Mouse (Mus musculus) limb, embryonic 11.5 days (tissue): ENCODE data around the gene Trem1. TPM values are rescaled to one million over a fixed set of nuclear protein-coding genes. Genes with fewer than 3 reads are reported as not detected.

Experiments
- ATAC-seq: fragments of 200-750 bp; cut with Nextera tagmentation; 2 replicates; pipeline ENCODE4 v1.8.0; 2017; ENCODE audit warnings: low read depth; ENCODE audit not compliant: insufficient number of reproducible peaks, low FRiP score, low TSS enrichment
- DNase-seq: peaks from one replicate; pipeline ENCODE4 v3.0.0-alpha.2; 2015; ENCODE audit warnings: low spot score
- H3K27ac ChIP-seq: fragments of 300-500 bp; sonication (generic); replicated peaks from 2 replicates; pipeline ENCODE4 v1.5.1; 2014; ENCODE audit warnings: low read depth, mild to moderate bottlenecking, low read length
- H3K27me3 ChIP-seq: fragments of 300-500 bp; sonication (generic); 2 replicates; pipeline ENCODE4 v1.6.1; 2014; ENCODE audit warnings: mild to moderate bottlenecking, low read length, mixed read lengths; ENCODE audit not compliant: control insufficient read depth, insufficient read depth
- H3K36me3 ChIP-seq: fragments of 300-500 bp; sonication (generic); 2 replicates; pipeline ENCODE4 v1.6.1; 2014; ENCODE audit warnings: mild to moderate bottlenecking, low read length, moderate library complexity, mixed read lengths; ENCODE audit not compliant: control insufficient read depth, insufficient read depth
- H3K4me1 ChIP-seq: fragments of 300-500 bp; sonication (generic); 2 replicates; pipeline ENCODE4 v1.6.1; 2014; ENCODE audit warnings: low read length, mixed read lengths; ENCODE audit not compliant: control insufficient read depth, insufficient read depth
- H3K4me2 ChIP-seq: fragments of 300-500 bp; sonication (generic); 2 replicates; pipeline ENCODE4 v1.6.1; 2014; ENCODE audit warnings: low read depth, mild to moderate bottlenecking, moderate library complexity; ENCODE audit not compliant: severe bottlenecking
- H3K4me3 ChIP-seq: fragments of 300-500 bp; sonication (generic); 2 replicates; pipeline ENCODE4 v1.5.1; 2014; ENCODE audit warnings: low read depth, low read length
- H3K9ac ChIP-seq: fragments of 300-500 bp; sonication (generic); 2 replicates; pipeline ENCODE4 v1.6.1; 2014; ENCODE audit warnings: mild to moderate bottlenecking, low read length
- H3K9me3 ChIP-seq: fragments of 300-500 bp; sonication (generic); 2 replicates; pipeline ENCODE4 v1.6.1; 2016; ENCODE audit warnings: low read length; ENCODE audit not compliant: control insufficient read depth
- WGBS: fragments of 180-500 bp; shearing (Covaris S2); extraction: QIAGEN DNeasy Blood & Tissue Kit; methylation state at CpG from one replicate; pipeline ENCODE4 v1.1.7; 2014; 5-methylcytosine and 5-hydroxymethylcytosine counted together
- polyA plus RNA-seq: library from polyadenylated mRNA; unstranded; fragments of >200 nt; fragmentation: Nextera tagmentation; extraction: Ambion mirVana; gene quantifications from 2 replicates; pipeline ENCODE4 v1.2.1, GENCODE M21; 2014

The Trem1 gene
- polyA plus RNA-seq, 1 experiment from 2014 or later: 0.13 TPM

DNA sequence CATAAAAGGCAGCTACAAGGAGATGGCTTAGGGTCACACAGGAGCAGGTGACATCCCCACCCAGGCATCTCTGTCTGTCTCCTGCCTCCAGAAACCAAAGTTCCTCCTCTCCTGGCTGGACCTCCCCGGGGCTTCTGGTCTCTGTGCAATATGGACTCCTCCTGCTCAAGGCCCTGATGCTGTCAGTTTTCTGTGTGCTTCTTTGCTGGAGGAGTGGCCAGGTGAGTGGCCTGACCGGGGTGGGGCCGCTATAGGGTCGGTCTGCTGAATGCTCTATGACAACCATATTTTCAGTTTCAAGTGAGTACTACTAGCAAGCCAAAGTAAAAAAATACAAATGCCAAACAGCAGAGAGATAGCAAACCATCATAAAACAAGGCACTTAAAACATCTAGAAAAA lies 40.0 kb downstream of the Trem1 start:
- H3K4me2 ChIP-seq: no peak overlapping the region
- ATAC-seq (no peak), DNase-seq (no peak)
- H3K36me3 ChIP-seq: no peaks in the 10 kb centered on the region
- no peak overlapping the region for H3K4me3 ChIP-seq
- H3K27ac ChIP-seq: no peak overlapping the region
- H3K27me3 ChIP-seq: no peaks in the 10 kb centered on the region
- no peaks in the 10 kb centered on the region for H3K4me1 ChIP-seq
- no peak overlapping the region for H3K9ac ChIP-seq
- WGBS: 85% methylated on average over 4 of the region's 4 CpGs
- H3K9me3 ChIP-seq: no peaks in the 10 kb centered on the region

DNA sequence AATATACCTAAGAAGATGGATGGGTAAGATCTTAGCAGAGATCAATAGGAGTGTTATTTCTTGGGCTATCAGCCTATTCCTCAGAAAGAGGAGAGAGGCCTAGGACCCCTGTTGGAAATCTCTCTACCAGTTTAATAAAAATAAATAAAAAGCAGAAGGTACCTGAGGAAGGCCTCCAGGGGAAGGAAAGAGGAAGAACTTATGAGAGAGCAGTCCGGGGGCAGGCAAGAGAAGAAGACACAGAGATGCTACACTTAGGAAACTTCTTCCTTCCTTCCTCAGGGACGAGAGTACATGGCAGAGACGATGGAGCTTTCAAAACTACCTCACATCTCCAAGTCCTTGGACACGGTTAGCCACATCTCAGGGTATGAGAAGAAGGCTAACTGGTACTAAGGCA lies 41.5 kb downstream of the Trem1 start:
- Histone ChIP-seq H3K9me3 (no peaks in the 10 kb centered on the region), H3K27ac (no peak overlapping the region), H3K9ac (no peak overlapping the region), H3K36me3 (no peaks in the 10 kb centered on the region), H3K4me2 (no peak overlapping the region), H3K4me1 (no peaks in the 10 kb centered on the region), H3K27me3 (no peaks in the 10 kb centered on the region), H3K4me3 (no peak overlapping the region)
- 84% methylated on average over 4 of the region's 4 CpGs for WGBS
- DNase-seq (no peak), ATAC-seq (no peak)

DNA sequence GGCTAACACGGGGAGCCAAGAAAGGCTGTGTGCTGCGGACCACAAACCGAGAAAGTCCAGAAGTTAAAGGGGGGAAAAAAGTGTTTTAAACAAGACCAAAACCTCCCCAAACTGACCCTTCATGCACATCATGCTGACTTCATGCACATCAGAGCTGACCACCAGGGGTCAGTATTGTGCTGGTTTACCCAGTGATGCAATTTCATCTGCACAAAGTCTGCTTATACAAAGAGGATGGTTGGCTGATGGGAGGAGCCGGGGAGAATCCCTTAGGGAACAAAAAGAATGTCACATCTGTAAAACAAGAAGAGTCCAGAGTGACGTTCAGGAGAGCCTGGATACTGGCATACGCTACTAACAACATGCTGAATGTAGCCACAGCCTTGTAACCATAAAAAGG lies 42.3 kb downstream of the Trem1 start:
- ATAC-seq: no peak
- H3K4me2 ChIP-seq: no peak overlapping the region
- H3K36me3 ChIP-seq: no peaks in the 10 kb centered on the region
- no peak overlapping the region for H3K4me3 ChIP-seq
- no peak overlapping the region for H3K9ac ChIP-seq
- no peaks in the 10 kb centered on the region for H3K9me3 ChIP-seq
- no peaks in the 10 kb centered on the region for H3K27me3 ChIP-seq
- H3K4me1 ChIP-seq: no peaks in the 10 kb centered on the region
- DNase-seq: peak; percentile 91
- whole genome bisulfite sequencing: 36% methylated on average over 6 of the region's 6 CpGs
- no peak overlapping the region for H3K27ac ChIP-seq

DNA sequence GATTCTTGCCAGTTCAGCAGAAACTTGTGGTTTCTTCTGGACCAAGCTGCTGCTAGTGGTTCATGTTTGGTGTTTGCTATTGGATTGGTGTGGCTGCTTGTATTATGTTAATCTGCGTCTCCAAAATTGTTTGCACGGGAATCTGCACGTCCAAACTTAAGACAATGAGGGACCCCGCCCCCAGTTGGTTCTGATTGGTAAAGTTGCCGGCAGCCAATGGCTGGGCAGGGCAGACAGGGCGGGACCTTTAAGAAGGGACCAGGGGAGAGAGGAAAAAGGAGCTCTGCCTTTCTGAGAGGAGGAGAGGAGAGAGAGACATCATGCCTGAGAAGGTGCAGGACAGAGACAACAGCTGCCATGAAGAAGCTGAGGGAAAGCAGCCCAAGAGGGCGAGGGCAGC lies 43.2 kb downstream of the Trem1 start:
- WGBS: 60% methylated on average over 7 of the region's 7 CpGs
- H3K4me2 ChIP-seq: no peak overlapping the region

DNA sequence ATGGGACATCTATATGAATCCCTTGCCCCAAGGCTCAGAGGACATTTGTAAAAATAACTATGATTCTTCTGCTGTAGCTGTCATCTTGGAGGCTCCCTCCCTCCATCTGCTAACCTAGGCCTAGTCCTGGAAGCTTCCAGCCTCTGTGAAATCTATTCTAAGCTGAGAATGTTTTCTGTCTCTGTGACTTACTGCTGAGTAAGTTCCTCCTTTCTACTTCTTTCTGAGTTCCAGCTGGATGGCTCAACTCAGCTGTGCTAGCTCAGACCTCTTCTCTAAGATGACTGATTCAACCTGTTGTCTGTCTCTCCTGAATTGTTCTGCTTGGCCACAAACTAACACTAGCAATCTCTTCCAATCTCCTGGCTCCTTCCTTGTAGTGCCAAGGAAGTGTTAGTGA lies 45.8 kb downstream of the Trem1 start:
- ATAC-seq (no peak), DNase-seq (no peak)
- no peaks in the 10 kb centered on the region; the same call in 1 of the 2 replicates for H3K4me1 ChIP-seq
- no peak overlapping the region for H3K9ac ChIP-seq
- H3K4me2 ChIP-seq: no peak overlapping the region
- no peaks in the 10 kb centered on the region for H3K9me3 ChIP-seq
- no peak overlapping the region for H3K27ac ChIP-seq
- H3K36me3 ChIP-seq: no peaks in the 10 kb centered on the region
- no peaks in the 10 kb centered on the region for H3K27me3 ChIP-seq
- H3K4me3 ChIP-seq: no peak overlapping the region

More for the DNA sequence above, 43.2 kb downstream of the Trem1 start:
- Histone ChIP-seq H3K4me3 (no peak overlapping the region), H3K9me3 (no peaks in the 10 kb centered on the region), H3K36me3 (no peaks in the 10 kb centered on the region), H3K9ac (no peak overlapping the region), H3K4me1 (no peaks in the 10 kb centered on the region; the same call in 1 of the 2 replicates), H3K27me3 (no peaks in the 10 kb centered on the region), H3K27ac (no peak overlapping the region)
- ATAC-seq: no peak
- no peak for DNase-seq

DNA sequence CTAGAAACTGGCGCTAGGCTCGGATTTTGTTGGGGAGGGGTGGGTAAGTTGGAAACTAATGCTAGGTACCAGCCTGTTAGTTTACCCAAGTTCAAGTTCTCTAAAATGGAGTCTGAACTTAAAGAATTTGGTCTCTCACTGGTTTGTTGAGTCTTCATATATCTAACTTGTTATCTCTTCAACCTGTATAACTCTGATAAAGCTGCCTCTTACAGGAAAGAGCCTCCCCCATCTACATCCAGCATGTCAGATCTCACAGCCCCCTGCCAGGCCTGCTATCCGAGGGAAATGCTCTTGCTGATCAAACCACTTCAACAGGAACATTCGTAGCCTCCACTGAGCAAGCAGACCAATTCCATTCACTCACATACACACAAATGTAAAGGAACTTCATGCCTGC lies 46.4 kb downstream of the Trem1 start:
- H3K9me3 ChIP-seq: no peaks in the 10 kb centered on the region

DNA sequence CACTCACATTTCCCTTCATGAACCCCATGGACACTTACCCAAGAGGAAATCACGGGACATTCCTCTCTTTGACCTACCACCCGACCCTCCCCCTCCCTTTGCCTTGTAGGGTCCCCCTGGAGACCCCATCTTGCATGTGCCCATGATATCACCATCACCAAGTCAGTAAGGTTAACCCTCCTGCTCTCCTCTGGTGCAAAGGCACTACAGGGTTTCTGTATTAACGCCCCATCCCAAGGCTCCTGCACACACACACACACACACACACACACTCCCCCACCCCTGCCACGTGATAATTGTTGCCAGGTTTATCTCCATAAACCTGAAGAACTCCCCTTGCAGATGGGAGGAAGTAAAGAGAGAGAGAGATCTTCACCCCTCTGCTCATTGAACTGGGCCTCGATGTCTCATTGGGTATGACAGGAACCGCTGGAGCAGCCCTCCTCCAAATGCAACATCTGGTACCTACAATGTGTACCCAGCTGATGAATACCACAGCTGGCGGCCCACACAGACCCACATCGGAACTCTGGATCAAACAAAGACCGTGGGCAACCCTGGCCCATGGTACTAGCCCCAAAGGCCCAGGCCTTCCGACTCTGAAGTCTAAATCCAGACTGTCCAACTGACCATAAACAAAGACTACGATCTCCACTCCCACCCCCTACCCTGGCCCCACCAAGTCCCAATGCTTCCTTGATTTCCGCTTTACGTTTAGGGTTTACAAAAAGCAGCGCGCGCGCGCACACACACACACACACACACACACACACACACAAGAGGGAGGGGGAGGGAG lies 48.6 kb downstream of the Trem1 start:
- DNase-seq (peak; percentile 52), ATAC-seq (0 out of 2 replicates have a peak, but pooled peaks have one; percentile 31)
- H3K4me3 ChIP-seq: no peak overlapping the region; the same call in 1 of the 2 replicates
- H3K4me1 ChIP-seq: no peaks in the 10 kb centered on the region; the same call in 1 of the 2 replicates
- H3K9ac ChIP-seq: peak overlapping the region; percentile 50
- peak overlapping the region; percentile 26; the same call in 1 of the 2 replicates for H3K4me2 ChIP-seq
- H3K9me3 ChIP-seq: no peaks in the 10 kb centered on the region
- 0 out of 2 replicates have a peak overlapping the region, but pooled peaks have one; percentile 22 for H3K27ac ChIP-seq
- H3K36me3 ChIP-seq: no peaks in the 10 kb centered on the region
- 42% methylated on average over 18 of the region's 18 CpGs for WGBS
- no peaks in the 10 kb centered on the region for H3K27me3 ChIP-seq

More for the DNA sequence above, 46.4 kb downstream of the Trem1 start:
- H3K36me3 ChIP-seq: no peaks in the 10 kb centered on the region
- H3K27me3 ChIP-seq: no peaks in the 10 kb centered on the region
- H3K4me2 ChIP-seq: no peak overlapping the region
- no peak overlapping the region for H3K27ac ChIP-seq
- ATAC-seq (no peak), DNase-seq (no peak)
- no peaks in the 10 kb centered on the region; the same call in 1 of the 2 replicates for H3K4me1 ChIP-seq
- no peak overlapping the region for H3K9ac ChIP-seq
- 80% methylated on average over 4 of the region's 4 CpGs for WGBS
- H3K4me3 ChIP-seq: no peak overlapping the region

DNA sequence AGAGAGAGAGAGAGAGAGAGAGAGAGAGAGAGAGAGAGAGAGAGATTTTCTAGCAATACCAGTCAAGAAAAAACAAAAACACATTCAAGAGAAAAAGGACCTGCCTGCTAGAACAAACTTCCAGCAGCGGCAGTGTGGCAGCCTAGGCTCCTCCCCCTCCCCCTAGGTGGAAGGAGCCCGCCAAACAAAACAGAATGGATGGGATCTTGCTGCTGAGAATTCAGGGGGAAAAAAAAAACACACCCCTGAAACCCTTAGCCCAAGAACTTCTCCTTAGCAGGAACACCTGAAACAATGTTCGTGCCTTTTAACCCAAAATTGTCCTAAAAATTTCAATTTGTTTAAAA lies 49.1 kb downstream of the Trem1 start:
- Histone ChIP-seq H3K4me2 (peak overlapping the region; percentile 26; the same call in 1 of the 2 replicates), H3K4me3 (no peak overlapping the region; the same call in 1 of the 2 replicates), H3K27me3 (no peaks in the 10 kb centered on the region), H3K9ac (peak overlapping the region; percentile 50), H3K36me3 (no peaks in the 10 kb centered on the region), H3K9me3 (no peaks in the 10 kb centered on the region), H3K4me1 (no peaks in the 10 kb centered on the region; the same call in 1 of the 2 replicates), H3K27ac (no peak overlapping the region)
- DNase-seq (peak; percentile 68), ATAC-seq (no peak)
- 6% methylated on average over 3 of the region's 3 CpGs for WGBS
